Mouse (Mus musculus): ENCODE results near the gene Scp2. TPM values are rescaled to one million over a fixed set of nuclear protein-coding genes. Genes with fewer than 3 reads are reported as not detected.
A peak's percentile ranks its signal among the peaks of the same experiment; 100 is the strongest.

Scp2 gene
- polyA plus RNA-seq, 1 experiment from 2014 or later, result 247 TPM

- ATAC-seq (ENCODE audit: insufficient read depth, low FRiP score), result no peak
- WGBS, result 53% methylated on average over 4 of the region's 4 CpGs
- Histone ChIP-seq H3K9me3 (replicated peaks; ENCODE audit: control insufficient read depth, low read length) (no peaks in the 10 kb centered on the region), H3K36me3 (ENCODE audit: control insufficient read depth, insufficient read depth, low read length) (no peaks in the 10 kb centered on the region), H3K9ac (ENCODE audit: low read length) (peak overlapping the region; percentile 80), H3K27me3 (ENCODE audit: control insufficient read depth, insufficient read depth, low read length) (no peaks in the 10 kb centered on the region), H3K4me3 (replicated peaks; ENCODE audit: low read length) (peak overlapping the region; percentile 63), H3K4me2 (ENCODE audit: low read depth, low read length) (peak overlapping the region; percentile 64), H3K27ac (ENCODE audit: low read length) (peak overlapping the region; percentile 15; the same call in 1 of the 2 replicates), H3K4me1 (ENCODE audit: control insufficient read depth, insufficient read depth, low read length) (peaks cover 7% of the 10 kb centered on the region)
These were observed 74.5 kb downstream of the Scp2 start for GRCm38 (mm10) chr4:108070286-108070685.

GRCm38 (mm10) chr4:108068081-108068480 is 76.7 kb downstream of the Scp2 start:
- Histone ChIP-seq H3K36me3 (ENCODE audit: control insufficient read depth, insufficient read depth, low read length) (no peaks in the 10 kb centered on the region), H3K4me1 (ENCODE audit: control insufficient read depth, insufficient read depth, low read length) (peaks cover 7% of the 10 kb centered on the region), H3K27me3 (ENCODE audit: control insufficient read depth, insufficient read depth, low read length) (no peaks in the 10 kb centered on the region), H3K4me2 (ENCODE audit: low read depth, low read length) (no peak overlapping the region), H3K4me3 (replicated peaks; ENCODE audit: low read length) (no peak overlapping the region), H3K9me3 (replicated peaks; ENCODE audit: control insufficient read depth, low read length) (no peaks in the 10 kb centered on the region), H3K27ac (ENCODE audit: low read length) (no peak overlapping the region), H3K9ac (ENCODE audit: low read length) (no peak overlapping the region)
- 82% methylated on average over 2 of the region's 2 CpGs for WGBS
- no peak for ATAC-seq (ENCODE audit: insufficient read depth, low FRiP score)

GRCm38 (mm10) chr4:108067261-108067660 is 77.5 kb downstream of the Scp2 start:
- 84% methylated on average over 7 of the region's 7 CpGs for WGBS
- H3K27me3 ChIP-seq (ENCODE audit: control insufficient read depth, insufficient read depth, low read length), result no peaks in the 10 kb centered on the region
- ATAC-seq (ENCODE audit: insufficient read depth, low FRiP score), result no peak
- peaks cover 7% of the 10 kb centered on the region for H3K4me1 ChIP-seq (ENCODE audit: control insufficient read depth, insufficient read depth, low read length)
- no peak overlapping the region for H3K27ac ChIP-seq (ENCODE audit: low read length)
- H3K36me3 ChIP-seq (ENCODE audit: control insufficient read depth, insufficient read depth, low read length), result peaks cover 6% of the 10 kb centered on the region
- H3K9me3 ChIP-seq (replicated peaks; ENCODE audit: control insufficient read depth, low read length), result no peaks in the 10 kb centered on the region; the same call in 1 of the 2 replicates
- H3K4me2 ChIP-seq (ENCODE audit: low read depth, low read length), result no peak overlapping the region
- no peak overlapping the region for H3K4me3 ChIP-seq (replicated peaks; ENCODE audit: low read length)
- no peak overlapping the region for H3K9ac ChIP-seq (ENCODE audit: low read length)

- 65% methylated on average over 4 of the region's 4 CpGs for WGBS
These were observed 78.2 kb downstream of the Scp2 start for GRCm38 (mm10) chr4:108066569-108066968.

GRCm38 (mm10) chr4:108065176-108065844 is 79.5 kb downstream of the Scp2 start:
- no peak for ATAC-seq (ENCODE audit: insufficient read depth, low FRiP score)
- H3K36me3 ChIP-seq (ENCODE audit: control insufficient read depth, insufficient read depth, low read length), result peaks cover 7% of the 10 kb centered on the region
- no peak overlapping the region for H3K9ac ChIP-seq (ENCODE audit: low read length)
- WGBS, result 79% methylated on average over 2 of the region's 2 CpGs
- H3K4me2 ChIP-seq (ENCODE audit: low read depth, low read length), result no peak overlapping the region
- no peaks in the 10 kb centered on the region for H3K27me3 ChIP-seq (ENCODE audit: control insufficient read depth, insufficient read depth, low read length)
- no peaks in the 10 kb centered on the region; the same call in 1 of the 2 replicates for H3K9me3 ChIP-seq (replicated peaks; ENCODE audit: control insufficient read depth, low read length)
- no peak overlapping the region for H3K4me3 ChIP-seq (replicated peaks; ENCODE audit: low read length)
- H3K4me1 ChIP-seq (ENCODE audit: control insufficient read depth, insufficient read depth, low read length), result peaks cover 5% of the 10 kb centered on the region
- no peak overlapping the region for H3K27ac ChIP-seq (ENCODE audit: low read length)

More at GRCm38 (mm10) chr4:108066569-108066968, 78.2 kb downstream of the Scp2 start:
- no peaks in the 10 kb centered on the region for H3K27me3 ChIP-seq (ENCODE audit: control insufficient read depth, insufficient read depth, low read length)
- H3K4me2 ChIP-seq (ENCODE audit: low read depth, low read length), result no peak overlapping the region
- no peak overlapping the region for H3K4me3 ChIP-seq (replicated peaks; ENCODE audit: low read length)
- peaks cover 7% of the 10 kb centered on the region for H3K4me1 ChIP-seq (ENCODE audit: control insufficient read depth, insufficient read depth, low read length)
- H3K36me3 ChIP-seq (ENCODE audit: control insufficient read depth, insufficient read depth, low read length), result peaks cover 7% of the 10 kb centered on the region
- ATAC-seq (ENCODE audit: insufficient read depth, low FRiP score), result no peak
- H3K9me3 ChIP-seq (replicated peaks; ENCODE audit: control insufficient read depth, low read length), result no peaks in the 10 kb centered on the region; the same call in 1 of the 2 replicates
- H3K27ac ChIP-seq (ENCODE audit: low read length), result no peak overlapping the region
- no peak overlapping the region for H3K9ac ChIP-seq (ENCODE audit: low read length)

GRCm38 (mm10) chr4:108063616-108064015 is 81.2 kb downstream of the Scp2 start:
- no peaks in the 10 kb centered on the region for H3K27me3 ChIP-seq (ENCODE audit: control insufficient read depth, insufficient read depth, low read length)
- H3K9ac ChIP-seq (ENCODE audit: low read length), result no peak overlapping the region
- H3K4me1 ChIP-seq (ENCODE audit: control insufficient read depth, insufficient read depth, low read length), result no peaks in the 10 kb centered on the region
- 67% methylated on average over 6 of the region's 6 CpGs for WGBS
- no peak overlapping the region for H3K4me2 ChIP-seq (ENCODE audit: low read depth, low read length)
- H3K9me3 ChIP-seq (replicated peaks; ENCODE audit: control insufficient read depth, low read length), result no peaks in the 10 kb centered on the region; the same call in 1 of the 2 replicates
- H3K4me3 ChIP-seq (replicated peaks; ENCODE audit: low read length), result no peak overlapping the region
- peaks cover 13% of the 10 kb centered on the region for H3K36me3 ChIP-seq (ENCODE audit: control insufficient read depth, insufficient read depth, low read length)
- H3K27ac ChIP-seq (ENCODE audit: low read length), result no peak overlapping the region
- ATAC-seq (ENCODE audit: insufficient read depth, low FRiP score), result no peak

GRCm38 (mm10) chr4:108062524-108062923 is 82.3 kb downstream of the Scp2 start:
- WGBS, result 89% methylated on average over 5 of the region's 5 CpGs
- H3K36me3 ChIP-seq (ENCODE audit: control insufficient read depth, insufficient read depth, low read length), result peaks cover 20% of the 10 kb centered on the region

GRCm38 (mm10) chr4:108060774-108061173 is 84.0 kb downstream of the Scp2 start:
- peaks cover 24% of the 10 kb centered on the region for H3K36me3 ChIP-seq (ENCODE audit: control insufficient read depth, insufficient read depth, low read length)
- H3K27ac ChIP-seq (ENCODE audit: low read length), result no peak overlapping the region
- no peaks in the 10 kb centered on the region; the same call in 1 of the 2 replicates for H3K9me3 ChIP-seq (replicated peaks; ENCODE audit: control insufficient read depth, low read length)
- no peak overlapping the region for H3K9ac ChIP-seq (ENCODE audit: low read length)
- H3K4me2 ChIP-seq (ENCODE audit: low read depth, low read length), result no peak overlapping the region
- WGBS, result 88% methylated on average over 4 of the region's 4 CpGs
- no peaks in the 10 kb centered on the region for H3K4me1 ChIP-seq (ENCODE audit: control insufficient read depth, insufficient read depth, low read length)
- H3K27me3 ChIP-seq (ENCODE audit: control insufficient read depth, insufficient read depth, low read length), result no peaks in the 10 kb centered on the region
- ATAC-seq (ENCODE audit: insufficient read depth, low FRiP score), result no peak
- no peak overlapping the region for H3K4me3 ChIP-seq (replicated peaks; ENCODE audit: low read length)

More at GRCm38 (mm10) chr4:108062524-108062923, 82.3 kb downstream of the Scp2 start:
- H3K27ac ChIP-seq (ENCODE audit: low read length), result no peak overlapping the region
- H3K9me3 ChIP-seq (replicated peaks; ENCODE audit: control insufficient read depth, low read length), result no peaks in the 10 kb centered on the region; the same call in 1 of the 2 replicates
- H3K27me3 ChIP-seq (ENCODE audit: control insufficient read depth, insufficient read depth, low read length), result no peaks in the 10 kb centered on the region
- no peak overlapping the region for H3K4me3 ChIP-seq (replicated peaks; ENCODE audit: low read length)
- H3K4me1 ChIP-seq (ENCODE audit: control insufficient read depth, insufficient read depth, low read length), result no peaks in the 10 kb centered on the region
- H3K4me2 ChIP-seq (ENCODE audit: low read depth, low read length), result no peak overlapping the region
- ATAC-seq (ENCODE audit: insufficient read depth, low FRiP score), result no peak
- H3K9ac ChIP-seq (ENCODE audit: low read length), result no peak overlapping the region

GRCm38 (mm10) chr4:108059601-108060379 is 85.0 kb downstream of the Scp2 start:
- H3K4me3 ChIP-seq (replicated peaks; ENCODE audit: low read length), result no peak overlapping the region
- no peaks in the 10 kb centered on the region; the same call in 1 of the 2 replicates for H3K9me3 ChIP-seq (replicated peaks; ENCODE audit: control insufficient read depth, low read length)
- no peak overlapping the region for H3K27ac ChIP-seq (ENCODE audit: low read length)
- H3K9ac ChIP-seq (ENCODE audit: low read length), result no peak overlapping the region
- ATAC-seq (ENCODE audit: insufficient read depth, low FRiP score), result no peak
- no peaks in the 10 kb centered on the region for H3K27me3 ChIP-seq (ENCODE audit: control insufficient read depth, insufficient read depth, low read length)
- peaks cover 24% of the 10 kb centered on the region for H3K36me3 ChIP-seq (ENCODE audit: control insufficient read depth, insufficient read depth, low read length)
- H3K4me2 ChIP-seq (ENCODE audit: low read depth, low read length), result no peak overlapping the region
- 79% methylated on average over 19 of the region's 19 CpGs for WGBS
- no peaks in the 10 kb centered on the region for H3K4me1 ChIP-seq (ENCODE audit: control insufficient read depth, insufficient read depth, low read length)

Data from stomach, embryonic 16.5 days (tissue).